7 mouse cellular contexts compared by ENCODE assay signal in the genomic region with DNA sequence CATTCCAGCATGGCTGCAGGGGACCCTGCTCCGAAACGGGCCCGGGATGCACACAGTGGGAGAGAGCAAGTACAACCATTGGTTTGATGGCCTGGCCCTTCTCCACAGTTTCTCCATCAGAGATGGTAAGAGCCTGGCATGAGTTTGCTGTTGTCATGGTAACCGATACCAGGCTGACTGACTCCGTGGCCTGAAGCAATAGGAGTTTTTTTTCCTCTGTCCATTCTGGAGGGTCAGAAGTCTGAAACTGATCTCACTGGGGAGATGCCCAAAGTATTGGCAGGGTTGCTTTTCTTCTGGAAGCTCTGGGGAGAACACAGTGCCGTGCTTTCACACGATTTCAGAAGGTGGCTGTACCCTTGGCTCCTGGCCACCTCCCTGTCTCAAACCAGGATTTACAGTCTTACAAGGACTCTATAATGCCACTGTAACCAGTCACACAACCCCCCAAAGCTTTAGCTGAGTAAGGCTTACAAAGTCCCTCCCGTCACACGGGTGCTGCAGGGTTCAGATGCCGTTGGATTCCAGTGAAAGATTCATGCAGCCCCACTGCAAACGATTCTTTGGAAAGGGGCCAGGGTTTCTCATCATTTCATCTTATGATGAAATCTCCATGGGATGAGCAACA. TPM values are rescaled to one million over a fixed set of nuclear protein-coding genes. Genes with fewer than 3 reads are reported as not detected.
A peak's percentile ranks its signal among the peaks of the same experiment; 100 is the strongest.
DNase-seq lines count a peak whose midpoint lies in the region; ATAC-seq and TF ChIP-seq lines count a peak whose summit lies in the region.

No protein-coding gene starts in this region.

- no peak overlapping the region for H3K27ac ChIP-seq in left cerebral cortex, adult 2 months
- H3K27ac ChIP-seq in forebrain, embryonic 14.5 days (ENCODE audit: low read depth, low read length): 0 out of 2 replicates have a peak overlapping the region, but pooled peaks have one; percentile 48
- H3K27ac ChIP-seq in neural tube, embryonic 12.5 days: no peak overlapping the region

- no peaks in the 10 kb centered on the region for H3K9me3 ChIP-seq in forebrain, embryonic 14.5 days (replicated peaks; ENCODE audit: control insufficient read depth, low read length)
- peaks cover 6% of the 10 kb centered on the region; the same call in 1 of the 2 replicates for H3K9me3 ChIP-seq in neural tube, embryonic 12.5 days

- intact Hi-C loops in left cerebral cortex, postnatal 4 days (cut with DNase I): no loop called here
- intact Hi-C loops in left cerebral cortex, adult 2 months (cut with DNase I): no loop called here

- peak overlapping the region; percentile 28 for H3K4me2 ChIP-seq in forebrain, embryonic 14.5 days (ENCODE audit: low read length)
- H3K4me2 ChIP-seq in neural tube, embryonic 12.5 days (replicated peaks): peak overlapping the region; percentile 10; the same call in 1 of the 2 replicates

- no peak overlapping the region for H3K9ac ChIP-seq in forebrain, embryonic 14.5 days (ENCODE audit: low read length)
- no peak overlapping the region for H3K9ac ChIP-seq in neural tube, embryonic 12.5 days

- ATAC-seq in forebrain, embryonic 14.5 days: peak; percentile 79; the same call in 1 of the 2 replicates
- ATAC-seq in neural tube, embryonic 12.5 days (ENCODE audit: low FRiP score, low read depth): peak; percentile 89

- H3K4me1 ChIP-seq in forebrain, embryonic 14.5 days (ENCODE audit: control insufficient read depth, insufficient read depth, low read length): peaks cover 5% of the 10 kb centered on the region; the same call in 1 of the 2 replicates
- peaks cover 14% of the 10 kb centered on the region for H3K4me1 ChIP-seq in neural tube, embryonic 12.5 days

- DNase-seq in left cerebral cortex, postnatal 4 days: peak; percentile 81
- no peak for DNase-seq in left cerebral cortex, adult 2 months (ENCODE audit: extremely low spot score in 1 of 2, low spot score in 2 of 2)
- DNase-seq in brain, embryonic 18.5 days (ENCODE audit: low read depth, low spot score): peak; percentile 62
- DNase-seq in forebrain, embryonic 14.5 days (ENCODE audit: low spot score): peak; percentile 76
- DNase-seq in embryo, embryonic 9.5 days (ENCODE audit: extremely low spot score): no peak
- DNase-seq in natural killer cell, adult 2 months (ENCODE audit: low spot score in 2 of 2): no peak

- no peak for TF ChIP-seq CTCF in left cerebral cortex, adult 2 months (IDR thresholded peaks at IDR 0.05)

- WGBS in forebrain, embryonic 14.5 days: 43% methylated on average over 11 of the region's 11 CpGs
- WGBS in neural tube, embryonic 12.5 days: 34% methylated on average over 11 of the region's 11 CpGs

- no peaks in the 10 kb centered on the region for H3K36me3 ChIP-seq in forebrain, embryonic 14.5 days (ENCODE audit: control insufficient read depth, insufficient read depth, low read length)
- H3K36me3 ChIP-seq in neural tube, embryonic 12.5 days: no peaks in the 10 kb centered on the region

- H3K27me3 ChIP-seq in forebrain, embryonic 14.5 days (replicated peaks; ENCODE audit: control insufficient read depth, insufficient read depth, low read length): no peaks in the 10 kb centered on the region
- H3K27me3 ChIP-seq in neural tube, embryonic 12.5 days (replicated peaks): no peaks in the 10 kb centered on the region

- H3K4me3 ChIP-seq in left cerebral cortex, adult 2 months: no peak overlapping the region
- no peak overlapping the region for H3K4me3 ChIP-seq in forebrain, embryonic 14.5 days (ENCODE audit: low read depth, low read length)
- no peak overlapping the region for H3K4me3 ChIP-seq in neural tube, embryonic 12.5 days

RNA-seq across cellular contexts. Expression of gene Bco1, which starts 2.0 kb away (rescaled TPM):
- total RNA-seq in left cerebral cortex, postnatal 4 days (2021): under 1 TPM in 1 of 2 experiments, not detected in 1; 0.22 TPM
- not detected for total RNA-seq in left cerebral cortex, adult 2 months (2021)
- polyA plus RNA-seq in forebrain, embryonic 14.5 days (2014; fragmentation: Nextera tagmentation; extraction: Ambion mirVana): 0.12 TPM in 1 of 2 replicates, not detected in the other
- polyA plus RNA-seq in neural tube, embryonic 12.5 days (2016; fragmentation: Nextera tagmentation; extraction: Ambion mirVana): 0.09 and 0.52 TPM in 2 replicates

RNA-seq across cellular contexts. Expression of gene Pkd1l2, which starts 15.4 kb away (rescaled TPM):
- not detected for total RNA-seq in left cerebral cortex, postnatal 4 days (2021)
- total RNA-seq in left cerebral cortex, adult 2 months (2021): under 1 TPM; 0.18 to 0.23 TPM
- polyA plus RNA-seq in forebrain, embryonic 14.5 days (2014; fragmentation: Nextera tagmentation; extraction: Ambion mirVana): not detected in 2 replicates
- 0.06 and 0.08 TPM in 2 replicates for polyA plus RNA-seq in neural tube, embryonic 12.5 days (2016; fragmentation: Nextera tagmentation; extraction: Ambion mirVana)

Comparison
In these comparisons a context has a peak if more than half of its experiments do, and no peak if none do; other contexts are left out.
1. DNase-seq: peak in left cerebral cortex, postnatal 4 days (single experiment), brain, embryonic 18.5 days (single experiment) and forebrain, embryonic 14.5 days (single experiment); none in left cerebral cortex, adult 2 months (0 of 2), embryo, embryonic 9.5 days (single experiment) and natural killer cell, adult 2 months (0 of 2).